Mouse (Mus musculus) midbrain, embryonic 10.5 days (tissue): ENCODE results near the gene Rnf111. TPM values are rescaled to one million over a fixed set of nuclear protein-coding genes. Genes with fewer than 3 reads are reported as not detected.
"Not testable (repeated sequence)": the region's sequence is repeated elsewhere in the genome, so short reads cannot be mapped to it uniquely, and the experiment has no call there.

Experiments
- DNase-seq: peaks from one replicate; pipeline ENCODE4 v3.0.0-alpha.2; 2017; ENCODE audit warnings: low spot score
- H3K27ac ChIP-seq: fragments of 300-500 bp; sonication (generic); replicated peaks from 2 replicates; pipeline ENCODE4 v1.5.1; 2016; ENCODE audit warnings: mild to moderate bottlenecking
- H3K27me3 ChIP-seq: fragments of 300-500 bp; sonication (generic); 2 replicates; pipeline ENCODE4 v1.6.1; 2016; ENCODE audit warnings: low read depth, mild to moderate bottlenecking; ENCODE audit not compliant: poor library complexity, severe bottlenecking
- H3K36me3 ChIP-seq: fragments of 300-500 bp; sonication (generic); 2 replicates; pipeline ENCODE4 v1.6.1; 2016; ENCODE audit warnings: mild to moderate bottlenecking, moderate library complexity
- H3K4me1 ChIP-seq: fragments of 300-500 bp; sonication (generic); 2 replicates; pipeline ENCODE4 v1.6.1; 2016
- H3K4me3 ChIP-seq: fragments of 300-500 bp; sonication (generic); 2 replicates; pipeline ENCODE4 v1.5.1; 2016; ENCODE audit warnings: mild to moderate bottlenecking, moderate library complexity
- H3K9me3 ChIP-seq: fragments of 300-500 bp; sonication (generic); replicated peaks from 2 replicates; pipeline ENCODE4 v1.6.1; 2016; ENCODE audit warnings: mild to moderate bottlenecking
- WGBS: fragments of 180-500 bp; shearing (Covaris S2); methylation state at CpG from one replicate; pipeline ENCODE4 v1.1.7; 2016; 5-methylcytosine and 5-hydroxymethylcytosine counted together
- polyA plus RNA-seq: library from polyadenylated mRNA; unstranded; fragments of >200 nt; fragmentation: Nextera tagmentation; extraction: Ambion mirVana; gene quantifications from 2 replicates; pipeline ENCODE4 v1.2.1, GENCODE M21; 2016

Gene Rnf111
- 33.2 and 36.9 TPM in 2 replicates for polyA plus RNA-seq

GRCm38 (mm10) chr9:70503626-70504041, at the start of gene Rnf111:
Gene Rnf111 (minus strand): TSS chr9:70503725.
- Histone ChIP-seq H3K27me3 (no peaks in the 10 kb centered on the region), H3K9me3 (no peaks in the 10 kb centered on the region), H3K4me3 (peak within 1 kb of the TSS; percentile 98), H3K36me3 (peaks cover 28% of the 10 kb centered on the region), H3K27ac (peak within 1 kb of the TSS; percentile 99), H3K4me1 (peaks cover 14% of the 10 kb centered on the region)
- under 1% methylated on average over 44 of the region's 45 CpGs for WGBS
- DNase-seq = peak; percentile 97

GRCm38 (mm10) chr9:70552233-70552632, 48.7 kb upstream of the Rnf111 start:
- 95% methylated on average over 2 of the region's 2 CpGs for WGBS

GRCm38 (mm10) chr9:70551524-70551923, 48.0 kb upstream of the Rnf111 start:
- WGBS = 96% methylated on average over 1 of the region's 1 CpGs
- Histone ChIP-seq H3K9me3 (peaks cover 19% of the 10 kb centered on the region), H3K27ac (no peak overlapping the region), H3K4me3 (no peak overlapping the region), H3K4me1 (peaks cover 14% of the 10 kb centered on the region; the same call in 1 of the 2 replicates), H3K27me3 (no peaks in the 10 kb centered on the region), H3K36me3 (peaks cover 78% of the 10 kb centered on the region)
- DNase-seq = no peak

More at GRCm38 (mm10) chr9:70552233-70552632, 48.7 kb upstream of the Rnf111 start:
- H3K27me3 ChIP-seq, H3K4me3 ChIP-seq, DNase-seq, H3K4me1 ChIP-seq, H3K27ac ChIP-seq: not testable (repeated sequence)
- peaks cover 19% of the 10 kb centered on the region for H3K9me3 ChIP-seq
- H3K36me3 ChIP-seq = peaks cover 83% of the 10 kb centered on the region

- Histone ChIP-seq H3K9me3 (peaks cover 11% of the 10 kb centered on the region), H3K27me3 (no peaks in the 10 kb centered on the region), H3K36me3 (peaks cover 64% of the 10 kb centered on the region), H3K4me1 (peaks cover 28% of the 10 kb centered on the region), H3K4me3 (no peak overlapping the region), H3K27ac (no peak overlapping the region)
- WGBS = 89% methylated on average over 4 of the region's 4 CpGs
- no peak for DNase-seq
These were observed 44.8 kb upstream of the Rnf111 start for GRCm38 (mm10) chr9:70548304-70548703.

GRCm38 (mm10) chr9:70546576-70546975, 43.1 kb upstream of the Rnf111 start:
- Histone ChIP-seq H3K36me3 (peaks cover 47% of the 10 kb centered on the region), H3K4me1 (peaks cover 33% of the 10 kb centered on the region)
- 77% methylated on average over 3 of the region's 3 CpGs for WGBS
- not testable (repeated sequence) for H3K4me3 ChIP-seq, DNase-seq, H3K27ac ChIP-seq, H3K9me3 ChIP-seq, H3K27me3 ChIP-seq

- no peak overlapping the region for H3K4me3 ChIP-seq
- 92% methylated on average over 1 of the region's 1 CpGs for WGBS
- no peaks in the 10 kb centered on the region for H3K27me3 ChIP-seq
- H3K4me1 ChIP-seq = peaks cover 36% of the 10 kb centered on the region
- H3K36me3 ChIP-seq = peaks cover 33% of the 10 kb centered on the region
- no peak overlapping the region for H3K27ac ChIP-seq
- DNase-seq = no peak
- no peaks in the 10 kb centered on the region for H3K9me3 ChIP-seq
These were observed 41.3 kb upstream of the Rnf111 start for GRCm38 (mm10) chr9:70544831-70545230.

GRCm38 (mm10) chr9:70543985-70544384, 40.5 kb upstream of the Rnf111 start:
- H3K9me3 ChIP-seq = no peaks in the 10 kb centered on the region
- H3K27ac ChIP-seq = no peak overlapping the region
- no peak for DNase-seq
- 76% methylated on average over 5 of the region's 5 CpGs for WGBS
- H3K4me3 ChIP-seq = peak overlapping the region; percentile 93
- peaks cover 26% of the 10 kb centered on the region for H3K36me3 ChIP-seq
- no peaks in the 10 kb centered on the region for H3K27me3 ChIP-seq
- H3K4me1 ChIP-seq = peaks cover 36% of the 10 kb centered on the region

- H3K4me1 ChIP-seq = peaks cover 36% of the 10 kb centered on the region
- peaks cover 20% of the 10 kb centered on the region for H3K36me3 ChIP-seq
- no peaks in the 10 kb centered on the region for H3K27me3 ChIP-seq
- H3K27ac ChIP-seq = peak overlapping the region; percentile 98
- H3K4me3 ChIP-seq = peak overlapping the region; percentile 93
- 2% methylated on average over 64 of the region's 64 CpGs for WGBS
- DNase-seq = no peak
- no peaks in the 10 kb centered on the region for H3K9me3 ChIP-seq
These were observed 39.7 kb upstream of the Rnf111 start for GRCm38 (mm10) chr9:70543048-70543880.

- Histone ChIP-seq H3K27ac (peak within 1 kb of the TSS; percentile 98), H3K4me3 (peak within 1 kb of the TSS; percentile 93), H3K4me1 (peaks cover 31% of the 10 kb centered on the region), H3K27me3 (no peaks in the 10 kb centered on the region), H3K9me3 (no peaks in the 10 kb centered on the region), H3K36me3 (peaks cover 14% of the 10 kb centered on the region)
- DNase-seq = peak; percentile 98
- under 1% methylated on average over 72 of the region's 75 CpGs for WGBS
These were observed 38.9 kb upstream of the Rnf111 start, which contains the start of gene Sltm for GRCm38 (mm10) chr9:70542305-70543041. Gene Sltm (plus strand): TSS chr9:70542754.

- H3K4me1 ChIP-seq = peaks cover 22% of the 10 kb centered on the region
- H3K9me3 ChIP-seq = no peaks in the 10 kb centered on the region
- no peak for DNase-seq
- 7% methylated on average over 6 of the region's 6 CpGs for WGBS
- H3K36me3 ChIP-seq = peaks cover 14% of the 10 kb centered on the region
- peak overlapping the region; percentile 98 for H3K27ac ChIP-seq
- no peaks in the 10 kb centered on the region for H3K27me3 ChIP-seq
- H3K4me3 ChIP-seq = peak overlapping the region; percentile 93
These were observed 38.1 kb upstream of the Rnf111 start for GRCm38 (mm10) chr9:70541584-70541983.

GRCm38 (mm10) chr9:70533328-70533727, 29.8 kb upstream of the Rnf111 start:
- no peaks in the 10 kb centered on the region for H3K4me1 ChIP-seq
- WGBS = 86% methylated on average over 3 of the region's 3 CpGs
- H3K27ac ChIP-seq = no peak overlapping the region
- H3K9me3 ChIP-seq = no peaks in the 10 kb centered on the region
- H3K4me3 ChIP-seq = no peak overlapping the region
- H3K27me3 ChIP-seq = no peaks in the 10 kb centered on the region
- DNase-seq = no peak
- H3K36me3 ChIP-seq = no peaks in the 10 kb centered on the region

GRCm38 (mm10) chr9:70524366-70524765, 20.8 kb upstream of the Rnf111 start:
- 92% methylated on average over 7 of the region's 7 CpGs for WGBS

GRCm38 (mm10) chr9:70523813-70524212, 20.3 kb upstream of the Rnf111 start:
- no peaks in the 10 kb centered on the region for H3K36me3 ChIP-seq
- DNase-seq = no peak
- 98% methylated on average over 3 of the region's 3 CpGs for WGBS
- no peaks in the 10 kb centered on the region for H3K4me1 ChIP-seq
- no peaks in the 10 kb centered on the region for H3K9me3 ChIP-seq
- H3K27ac ChIP-seq = no peak overlapping the region
- H3K4me3 ChIP-seq = no peak overlapping the region
- no peaks in the 10 kb centered on the region for H3K27me3 ChIP-seq

More at GRCm38 (mm10) chr9:70524366-70524765, 20.8 kb upstream of the Rnf111 start:
- H3K36me3 ChIP-seq = no peaks in the 10 kb centered on the region
- no peaks in the 10 kb centered on the region for H3K9me3 ChIP-seq
- H3K27me3 ChIP-seq = no peaks in the 10 kb centered on the region
- H3K27ac ChIP-seq = no peak overlapping the region
- no peak overlapping the region for H3K4me3 ChIP-seq
- no peak for DNase-seq
- no peaks in the 10 kb centered on the region for H3K4me1 ChIP-seq
